Mouse (Mus musculus) layer of hippocampus, adult 18-20 months (tissue): ENCODE results near the gene Hpse2. TPM values are rescaled to one million over a fixed set of nuclear protein-coding genes. Genes with fewer than 3 reads are reported as not detected.

ENCODE experiments used
- DNase-seq, 2 experiments: peaks; one replicate each; pipeline ENCODE4 v3.0.0; 2022; ENCODE audit warnings: low spot score in 2 of 2
- total RNA-seq, 2 experiments: library from RNA; stranded (reverse); gene quantifications; 2 replicates each; pipeline ENCODE4 v1.2.3; 2021

The Hpse2 gene
- total RNA-seq, 2 experiments from 2014 or later, result 0.15 to 0.20 TPM

- no peak for DNase-seq
Observed at GRCm38 (mm10) chr19:43175437-43175965, 212.7 kb downstream of the Hpse2 start.

DNA sequence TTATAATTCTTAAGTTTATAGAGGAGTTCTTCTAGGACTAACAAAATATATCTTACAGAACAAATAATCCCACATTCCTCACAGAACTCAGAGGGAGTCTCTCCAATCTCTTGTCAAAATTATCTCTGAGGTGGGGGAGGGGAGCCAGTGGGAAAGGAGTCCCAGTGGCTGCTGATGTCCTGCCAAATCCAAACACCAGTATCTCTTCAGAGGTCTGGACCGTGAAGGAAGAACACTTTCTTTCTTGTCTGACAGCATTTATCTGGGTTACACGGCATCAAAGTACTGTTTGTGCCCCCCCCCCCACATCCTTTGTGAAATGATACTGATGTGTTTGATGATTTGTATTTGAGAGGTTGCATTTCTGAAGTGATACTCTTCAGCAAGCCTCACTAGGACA, 213.3 kb downstream of the Hpse2 start:
- DNase-seq, result no peak

DNA sequence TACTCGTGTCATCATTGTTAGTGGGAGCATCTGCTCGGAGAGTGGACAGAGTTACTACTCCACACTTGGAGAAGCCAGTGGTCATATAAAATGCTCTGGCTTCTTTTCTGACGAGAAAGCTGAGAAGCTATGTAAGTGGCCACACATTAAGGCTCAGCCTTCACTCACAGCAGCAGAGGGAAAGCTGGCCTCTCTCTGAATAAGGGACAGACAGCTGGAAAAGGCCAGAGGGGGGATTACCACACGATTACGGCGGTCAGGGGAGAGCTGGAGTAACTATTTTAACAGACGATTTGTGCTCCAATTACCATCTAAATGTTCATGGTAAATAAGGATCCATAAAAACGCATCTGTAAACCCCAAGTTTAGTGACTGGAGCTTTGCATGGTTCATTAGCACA, 232.1 kb downstream of the Hpse2 start:
- no peak for DNase-seq

GRCm38 (mm10) chr19:43155582-43155981, 232.6 kb downstream of the Hpse2 start:
- DNase-seq, result no peak

GRCm38 (mm10) chr19:43147901-43148300, 240.3 kb downstream of the Hpse2 start:
- no peak for DNase-seq

- no peak for DNase-seq
Observed at GRCm38 (mm10) chr19:43146820-43147219, 241.3 kb downstream of the Hpse2 start.

DNA sequence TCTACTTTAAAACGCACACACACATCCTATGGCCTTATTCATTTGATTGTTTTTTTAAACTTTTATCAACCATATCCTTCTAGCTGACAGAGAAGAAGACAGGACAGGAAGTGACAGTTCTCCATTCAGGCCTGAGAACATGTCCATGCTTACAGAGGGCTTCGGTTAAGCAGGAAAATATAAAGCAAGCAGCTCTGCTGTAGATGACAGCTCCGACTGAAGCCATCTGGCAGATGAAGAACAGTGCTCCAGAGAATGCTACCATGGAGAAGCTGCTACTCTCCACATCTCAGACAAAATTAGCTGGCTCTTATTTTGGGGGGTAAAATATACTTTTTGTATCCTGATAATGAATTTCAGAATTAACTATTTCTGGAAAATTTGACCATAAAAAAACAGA, 246.5 kb downstream of the Hpse2 start:
- DNase-seq, result peak; percentile 4 to 44

- DNase-seq, result no peak
Observed at GRCm38 (mm10) chr19:43109796-43110195, 278.4 kb downstream of the Hpse2 start.

GRCm38 (mm10) chr19:43096915-43097314, 291.2 kb downstream of the Hpse2 start:
- DNase-seq, result no peak

GRCm38 (mm10) chr19:43087216-43087615, 300.9 kb downstream of the Hpse2 start:
- no peak for DNase-seq

GRCm38 (mm10) chr19:43064155-43064554, 324.0 kb downstream of the Hpse2 start:
- no peak for DNase-seq

DNA sequence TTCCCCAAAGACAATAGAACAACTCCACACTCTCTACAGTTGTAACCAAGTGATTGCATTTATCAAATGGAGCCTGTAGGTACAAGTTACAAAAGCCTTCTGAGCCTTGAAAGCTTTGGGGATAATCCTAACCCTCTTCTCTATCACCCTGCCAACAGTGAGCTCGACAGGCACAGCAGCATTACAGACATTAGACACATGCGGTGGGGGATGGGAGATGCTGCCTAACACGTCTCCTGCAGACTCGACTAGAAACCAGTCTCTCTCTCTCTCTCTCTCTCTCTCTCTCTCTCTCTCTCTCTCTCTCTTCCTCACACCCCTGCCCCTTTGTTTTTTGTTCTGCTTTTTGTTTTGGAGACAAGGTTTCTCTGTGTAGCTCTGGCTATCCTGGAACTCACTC, 343.6 kb downstream of the Hpse2 start:
- DNase-seq, result no peak

DNA sequence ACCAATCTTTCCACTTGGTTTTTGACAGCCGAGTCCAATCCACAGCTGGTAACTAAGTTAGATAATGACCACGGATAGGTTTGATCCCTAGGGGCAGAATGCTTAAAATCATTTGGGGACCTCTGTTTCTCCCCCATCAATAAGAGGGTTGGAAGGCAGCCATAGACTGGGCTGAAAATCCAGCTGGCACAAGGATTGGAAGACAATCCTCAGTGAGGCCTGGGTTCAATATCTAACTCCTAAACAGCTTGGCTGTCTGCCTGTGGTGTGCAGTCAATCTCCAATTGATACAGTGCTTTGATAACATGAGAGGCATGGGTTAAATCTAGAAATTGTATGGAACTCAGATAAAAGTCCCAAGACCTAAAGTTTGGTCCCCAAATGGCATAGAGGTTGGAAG, 345.4 kb downstream of the Hpse2 start:
- no peak for DNase-seq

DNA sequence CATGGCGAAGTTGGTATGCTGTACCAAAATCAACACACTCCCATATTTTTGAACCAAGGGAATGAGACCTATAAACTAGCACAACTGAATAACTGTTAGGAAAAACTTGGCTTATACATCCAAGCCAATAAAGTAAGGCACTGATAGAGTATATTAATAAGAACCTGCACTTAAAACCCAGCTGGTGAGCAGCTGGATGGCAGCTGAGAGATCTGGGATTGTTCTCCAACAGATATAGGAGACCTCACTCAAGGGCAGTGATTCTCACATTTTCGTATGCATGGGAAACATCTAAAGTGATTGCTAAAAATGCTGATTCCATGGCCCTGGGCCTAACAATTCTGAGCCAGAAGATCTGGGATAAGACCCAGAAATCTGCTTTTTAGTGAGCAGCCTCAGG, 345.9 kb downstream of the Hpse2 start:
- DNase-seq, result no peak

DNA sequence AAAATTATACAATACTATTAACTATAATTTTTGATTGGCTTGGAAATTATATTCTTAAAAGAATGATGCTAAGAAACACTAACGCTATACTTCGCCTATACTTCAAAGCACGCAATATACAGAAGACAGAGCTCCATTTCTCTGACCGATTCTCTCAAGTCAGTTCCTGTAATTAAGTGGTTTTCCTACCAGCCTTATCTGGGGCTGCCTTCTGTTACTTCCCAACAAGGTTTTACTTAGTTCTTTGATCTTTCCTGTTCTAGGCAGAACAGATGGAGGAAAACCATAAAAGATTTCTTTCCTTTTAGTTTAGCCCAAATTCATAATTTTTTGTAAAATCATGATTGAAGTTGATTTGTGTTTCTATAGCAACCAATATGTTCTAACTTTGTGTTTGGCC, 351.8 kb downstream of the Hpse2 start:
- DNase-seq, result peak in 1 of 2 experiments; percentile 18

- peak in 1 of 2 experiments; percentile 65 for DNase-seq
Observed at GRCm38 (mm10) chr19:43027305-43027704, 360.9 kb downstream of the Hpse2 start.

DNA sequence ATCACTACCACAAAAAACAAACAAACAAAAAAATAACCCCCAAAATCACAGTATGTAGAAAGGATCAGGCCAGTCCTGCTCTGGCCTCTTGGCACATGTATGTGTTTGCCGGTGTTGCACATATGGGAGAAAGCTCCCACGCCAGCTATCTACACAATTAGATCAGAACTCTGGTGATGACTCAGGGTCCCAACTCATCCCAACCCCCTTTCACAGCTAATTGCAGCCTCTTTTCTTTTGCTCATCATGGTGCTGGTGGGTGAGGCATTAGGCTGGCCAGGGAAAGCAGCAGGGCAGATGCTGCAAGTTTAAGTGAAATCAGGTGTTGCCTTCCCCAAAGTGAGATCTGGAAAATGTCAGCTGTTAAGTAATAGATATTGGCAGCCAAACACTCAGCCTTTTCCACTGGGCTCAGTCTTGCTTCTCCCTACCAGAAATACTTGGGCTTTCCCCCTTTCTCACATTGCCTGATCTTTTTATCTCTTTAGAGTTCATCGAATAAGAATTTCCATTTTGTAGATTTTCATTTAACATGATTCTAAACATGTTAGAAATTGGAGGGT, 365.5 kb downstream of the Hpse2 start:
- DNase-seq, result peak; percentile 35 to 66

- DNase-seq, result no peak
Observed at GRCm38 (mm10) chr19:43018792-43019191, 369.4 kb downstream of the Hpse2 start.

DNA sequence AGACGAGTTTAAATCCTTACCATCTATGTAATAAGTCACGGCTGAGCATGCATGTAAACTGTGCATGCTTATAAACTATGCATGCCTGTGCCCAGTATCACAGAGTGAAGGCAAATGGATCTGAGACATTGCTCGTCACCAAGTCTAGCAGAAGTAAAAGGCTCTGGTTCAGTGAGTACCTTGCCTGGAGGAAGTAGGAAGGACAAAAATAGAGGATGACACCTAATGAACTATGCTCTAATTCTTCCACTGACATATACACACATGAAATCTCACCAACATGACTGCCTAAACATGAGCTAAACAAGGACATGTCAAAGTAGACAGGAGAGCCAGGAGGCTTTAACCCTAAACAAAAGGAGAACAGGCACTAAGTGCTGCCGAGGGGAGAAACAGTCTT, 391.7 kb downstream of the Hpse2 start:
- DNase-seq, result no peak

DNA sequence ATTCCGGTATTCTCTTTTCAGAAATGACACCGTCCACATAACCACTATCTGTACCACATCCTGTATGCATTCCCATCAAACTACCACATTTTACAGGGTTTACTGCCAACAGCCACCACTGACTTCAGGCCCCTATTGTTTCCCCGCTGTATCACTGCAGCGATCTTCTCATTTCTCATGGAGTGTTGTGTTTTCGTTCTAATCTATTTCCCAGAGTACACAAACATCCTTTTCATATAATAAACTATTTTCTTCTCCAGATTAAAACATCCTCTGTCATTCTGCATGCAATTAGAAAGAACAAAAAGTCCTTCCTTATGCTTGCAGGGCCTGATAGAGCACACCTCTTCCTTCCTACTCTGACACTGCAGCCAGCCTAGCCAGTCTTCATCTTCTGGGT, 399.3 kb downstream of the Hpse2 start:
- no peak for DNase-seq

- DNase-seq, result no peak
Observed at GRCm38 (mm10) chr19:42986315-42986701, 401.8 kb downstream of the Hpse2 start.

DNA sequence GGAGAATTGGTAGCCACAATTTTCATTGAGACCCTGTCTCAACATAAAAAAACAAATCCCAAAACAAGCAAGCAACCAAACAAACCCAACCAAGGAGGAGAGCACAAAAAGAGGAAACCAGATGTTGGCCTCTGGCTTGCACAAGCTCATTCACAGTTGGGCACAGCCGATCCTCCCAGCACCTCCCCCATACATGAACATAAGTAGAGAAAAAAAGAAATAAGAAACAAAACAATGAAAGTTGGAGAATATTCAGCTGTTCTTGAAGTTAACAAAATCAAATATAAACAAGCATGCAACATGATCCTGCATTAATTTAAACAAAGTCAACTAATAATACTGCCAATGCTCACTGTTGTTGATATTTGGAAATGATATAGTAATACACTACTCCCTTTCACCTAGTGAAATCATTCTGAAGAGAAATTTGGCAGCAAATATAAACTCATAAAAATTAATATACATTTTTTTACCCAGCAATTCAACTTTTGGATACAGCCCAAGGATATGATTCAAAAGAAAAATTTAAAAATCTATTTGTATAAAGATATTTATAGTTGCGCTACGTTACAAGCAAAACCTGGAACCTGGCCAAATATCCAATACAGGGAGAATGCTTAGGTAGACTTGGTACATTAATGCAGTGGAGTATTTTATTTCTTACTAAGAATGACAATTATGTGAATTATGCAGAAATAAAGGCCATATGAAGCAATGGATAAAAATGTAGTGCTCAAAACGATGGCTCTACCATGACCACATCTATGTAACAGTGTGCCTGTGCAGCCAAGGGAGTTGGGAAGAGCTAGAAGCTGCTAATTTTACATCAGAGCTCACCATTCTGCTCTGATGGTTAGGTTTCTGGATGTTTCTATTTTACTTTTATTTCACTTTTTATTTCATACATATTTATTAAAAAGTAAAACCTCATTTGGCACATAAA, 402.5 kb downstream of the Hpse2 start:
- DNase-seq, result no peak
